Mouse (Mus musculus) brain, embryonic 14.5 days (tissue): ENCODE measurements around the gene Gsx2.

Experiments used
- CTCF ChIP-seq: fragments of 200-500 bp; IDR thresholded peaks from 2 replicates; pipeline ENCODE4 v1.5.1; 2012; ENCODE audit warnings: inconsistent platforms, mild to moderate bottlenecking, moderate library complexity, borderline replicate concordance; ENCODE audit not compliant: insufficient read depth, insufficient read length; ENCODE audit errors: extremely low read depth
- POLR2A ChIP-seq: fragments of 200-500 bp; IDR thresholded peaks from 2 replicates; pipeline ENCODE4 v1.6.1; 2012; ENCODE audit warnings: mild to moderate bottlenecking, inconsistent platforms, borderline replicate concordance; ENCODE audit not compliant: poor library complexity, insufficient read depth, insufficient read length, severe bottlenecking; ENCODE audit errors: extremely low read depth

DNA sequence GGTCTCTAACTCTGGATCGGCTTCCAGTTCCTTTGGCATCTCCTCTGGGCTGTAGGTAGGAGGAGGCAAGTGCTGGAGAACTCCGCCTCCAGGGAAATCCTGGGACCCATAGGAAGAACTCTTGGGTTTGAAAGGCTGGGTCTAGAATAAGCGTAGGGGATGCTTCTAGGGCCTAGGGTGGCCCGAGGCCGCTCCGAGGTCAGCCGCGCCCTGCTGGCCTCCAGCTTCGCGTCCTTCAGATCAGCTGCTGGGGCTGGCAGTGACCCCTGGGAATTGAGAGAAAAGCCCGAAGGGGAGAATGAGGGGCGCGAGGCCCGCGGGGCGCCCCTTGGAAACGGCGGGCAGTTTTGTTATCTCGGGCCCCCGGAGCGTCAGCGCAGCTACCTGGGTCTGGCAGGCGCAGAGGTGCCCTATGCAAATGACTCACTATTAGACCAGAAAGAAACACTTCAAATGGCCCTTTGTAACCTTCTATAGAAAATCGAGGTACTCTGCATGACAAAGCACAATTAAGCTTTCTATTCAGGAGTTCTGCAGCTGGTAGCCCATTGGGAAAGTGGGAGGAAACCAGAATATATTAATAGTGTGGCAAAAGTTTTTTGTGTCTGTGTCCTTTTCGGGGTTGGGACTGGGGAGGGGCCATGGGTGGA lies 9.6 kb downstream of the Gsx2 start:
- no peak for TF ChIP-seq CTCF
- no peak for TF ChIP-seq POLR2A
